Mouse (Mus musculus) liver, adult (tissue): ENCODE measurements around the gene Stard7.

ENCODE experiments used
- GATA4 ChIP-seq: IDR thresholded peaks from 2 replicates; pipeline ENCODE4 v1.6.1; 2014; ENCODE audit warnings: mild to moderate bottlenecking, low read length; ENCODE audit not compliant: insufficient replicate concordance

Stard7 gene

GRCm38 (mm10) chr2:127269491-127270299 is at the start of gene Stard7:
Gene Stard7 (plus strand): TSS chr2:127270218.
- no peak; the same call in 1 of the 2 replicates for TF ChIP-seq GATA4

- TF ChIP-seq GATA4: no peak
These were observed 44.8 kb upstream of the Stard7 start for GRCm38 (mm10) chr2:127225261-127225660.

- no peak for TF ChIP-seq GATA4
These were observed 32.0 kb upstream of the Stard7 start for GRCm38 (mm10) chr2:127237897-127238610.

GRCm38 (mm10) chr2:127240065-127240464 is 30.0 kb upstream of the Stard7 start:
- TF ChIP-seq GATA4: no peak

- no peak for TF ChIP-seq GATA4
These were observed 22.3 kb upstream of the Stard7 start, which contains the start of the genes Ciao1 and Tmem127 for GRCm38 (mm10) chr2:127247592-127248333. Gene Ciao1 (minus strand): TSS chr2:127247816. Gene Tmem127 (plus strand): TSS chr2:127247908.

GRCm38 (mm10) chr2:127248334-127249004 is 21.5 kb upstream of the Stard7 start:
- TF ChIP-seq GATA4: no peak

- no peak for TF ChIP-seq GATA4
These were observed 19.6 kb upstream of the Stard7 start for GRCm38 (mm10) chr2:127250291-127251008.

GRCm38 (mm10) chr2:127251457-127251856 is 18.6 kb upstream of the Stard7 start:
- no peak for TF ChIP-seq GATA4

- TF ChIP-seq GATA4: no peak
These were observed 18.0 kb upstream of the Stard7 start for GRCm38 (mm10) chr2:127251880-127252527.

- TF ChIP-seq GATA4: no peak
These were observed 17.2 kb upstream of the Stard7 start for GRCm38 (mm10) chr2:127252787-127253186.

GRCm38 (mm10) chr2:127254604-127255134 is 15.3 kb upstream of the Stard7 start:
- no peak for TF ChIP-seq GATA4

- no peak for TF ChIP-seq GATA4
These were observed 14.7 kb upstream of the Stard7 start for GRCm38 (mm10) chr2:127255294-127255693.

- TF ChIP-seq GATA4: no peak
These were observed 10.7 kb upstream of the Stard7 start for GRCm38 (mm10) chr2:127259340-127259739.
